ENCODE assay signal across 13 mouse cellular contexts in the genomic region with DNA sequence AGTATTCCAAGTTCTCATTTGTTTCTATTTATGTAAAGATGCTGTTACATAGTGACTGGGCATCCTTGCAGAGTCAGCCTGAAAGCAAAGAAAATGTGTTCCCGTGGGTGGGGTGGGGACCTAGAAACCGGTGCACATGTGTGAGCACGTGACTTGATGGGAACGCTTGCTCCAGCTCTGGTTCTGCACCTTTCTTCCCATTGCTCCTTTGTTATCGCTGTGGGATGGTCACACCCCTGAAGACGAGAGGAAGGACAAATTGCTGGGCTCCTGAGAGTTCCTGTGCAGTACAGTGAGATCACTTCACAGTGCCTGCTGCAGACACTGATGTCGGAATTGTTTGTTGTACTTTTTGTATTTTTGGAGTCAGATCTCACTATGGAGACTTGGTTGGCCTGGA. TPM values are rescaled to one million over a fixed set of nuclear protein-coding genes. Genes with fewer than 3 reads are reported as not detected.
"Had no signal": no experiment of that assay in that cellular context is flagged by ENCODE, and none has a peak within 500 bp of the region (broad histone marks: within the 10 kb centered on the region; RNA-seq: fewer than 3 reads in every experiment).

No protein-coding gene starts in this region.

- DNase-seq: retina, postnatal 1 day; right cerebral cortex, adult 18-20 months; right cerebral cortex, postnatal 14 days; right cerebral cortex, postnatal 25 days; right cerebral cortex, postnatal 4 days; spleen, adult 18-20 months; thymus, adult 18-20 months; thymus, adult 2 months; thymus, postnatal 14 days; thymus, postnatal 25 days; thymus, postnatal 36 days; thymus, postnatal 4 days had no signal

RNA-seq across cellular contexts. Expression of gene Gm17374, which starts 51.9 kb away (rescaled TPM):
- total RNA-seq: neutrophil, adult 5-6 weeks had no signal
